Mouse (Mus musculus): ENCODE measurements at regions not wholly inside any gene's neighbourhood (a gene's known extent, or its start where the extent isn't known, plus 50 kb on each side); places are given as distances from the start of the nearest gene placed in this dataset.

DNA sequence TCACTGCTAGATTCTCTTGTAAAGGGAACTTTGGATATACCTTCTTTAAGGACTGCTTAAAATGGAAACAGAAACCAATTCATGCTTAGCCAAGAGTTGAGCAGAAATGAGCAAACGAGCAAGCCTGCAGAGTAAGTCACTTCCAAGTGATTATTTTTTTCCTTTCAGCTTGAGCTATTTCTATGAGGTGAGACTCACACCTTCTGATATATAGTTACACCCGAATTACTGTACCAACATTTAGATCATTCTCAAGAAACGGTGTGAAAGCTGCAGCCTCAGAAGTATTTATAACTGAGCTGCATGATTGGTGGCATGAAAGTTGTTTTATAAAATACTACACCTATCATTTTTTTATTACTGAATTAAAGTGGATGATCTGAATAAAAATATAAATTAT lies 771.9 kb upstream of the 4930452B06Rik start:
- H3K27me3 ChIP-seq (ENCODE audit: control insufficient read depth, insufficient read depth, insufficient read length) = no peaks in the 10 kb centered on the region
- no peak for TF ChIP-seq MAX (IDR thresholded peaks at IDR 0.05)
- no peak for TF ChIP-seq MYOG (IDR thresholded peaks at IDR 0.05; ENCODE audit: control insufficient read depth, extremely low read depth, insufficient read length)
- no peak for TF ChIP-seq USF1 (IDR thresholded peaks at IDR 0.05; ENCODE audit: low read depth)
- TF ChIP-seq FOSL1 (IDR thresholded peaks at IDR 0.05; ENCODE audit: insufficient read depth, low read length, poor library complexity, severe bottlenecking) = no peak
- no peak for TF ChIP-seq CTCF (IDR thresholded peaks at IDR 0.05; ENCODE audit: control insufficient read depth, insufficient read depth, insufficient read length)
- no peak for TF ChIP-seq MYOD1 (IDR thresholded peaks at IDR 0.05; ENCODE audit: control insufficient read depth, insufficient read length, low read depth)
- TF ChIP-seq CEBPB (IDR thresholded peaks at IDR 0.05; ENCODE audit: low read depth) = no peak
- no peaks in the 10 kb centered on the region for H3K79me3 ChIP-seq (ENCODE audit: low read depth)
- no peaks in the 10 kb centered on the region for H3K79me2 ChIP-seq (ENCODE audit: control insufficient read depth, insufficient read depth)
- H3K36me3 ChIP-seq (ENCODE audit: control insufficient read depth, insufficient read depth) = no peaks in the 10 kb centered on the region
- H3K4me3 ChIP-seq (ENCODE audit: insufficient read depth, poor library complexity, severe bottlenecking) = no peak overlapping the region
- no peak overlapping the region for H3ac ChIP-seq (ENCODE audit: control insufficient read depth, insufficient read length, low read depth)

DNA sequence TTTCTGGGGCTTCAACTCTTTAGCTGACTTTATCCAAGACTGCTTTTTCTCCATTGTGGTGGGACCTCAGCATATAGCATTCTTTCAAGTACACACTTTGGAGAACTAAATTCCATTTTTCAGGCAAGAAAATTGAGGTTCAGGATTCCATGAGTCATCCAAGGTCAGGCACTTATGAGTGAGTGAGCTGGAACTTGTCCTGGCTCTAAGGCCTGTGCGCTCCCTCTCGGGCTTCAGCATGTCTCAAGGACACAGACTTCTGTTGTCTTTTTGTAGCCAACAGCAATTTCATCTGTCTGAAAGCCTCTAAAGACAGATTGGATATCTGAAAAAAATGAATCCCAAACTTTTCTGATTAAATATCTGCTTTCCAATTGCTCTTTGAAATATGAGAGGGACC lies 769.1 kb upstream of the 4930452B06Rik start:
- Histone ChIP-seq H3K79me3 (ENCODE audit: low read depth) (no peaks in the 10 kb centered on the region), H3K4me3 (ENCODE audit: insufficient read depth, poor library complexity, severe bottlenecking) (no peak overlapping the region), H3K79me2 (ENCODE audit: control insufficient read depth, insufficient read depth) (no peaks in the 10 kb centered on the region), H3K27me3 (ENCODE audit: control insufficient read depth, insufficient read depth, insufficient read length) (no peaks in the 10 kb centered on the region), H3K36me3 (ENCODE audit: control insufficient read depth, insufficient read depth) (no peaks in the 10 kb centered on the region), H3ac (ENCODE audit: control insufficient read depth, insufficient read length, low read depth) (no peak overlapping the region)
- no peak for TF ChIP-seq MYOG (IDR thresholded peaks at IDR 0.05; ENCODE audit: control insufficient read depth, extremely low read depth, insufficient read length)
- TF ChIP-seq CEBPB (IDR thresholded peaks at IDR 0.05; ENCODE audit: low read depth) = no peak
- no peak for TF ChIP-seq MYOD1 (IDR thresholded peaks at IDR 0.05; ENCODE audit: control insufficient read depth, insufficient read length, low read depth)
- TF ChIP-seq USF1 (IDR thresholded peaks at IDR 0.05; ENCODE audit: low read depth) = no peak
- no peak for TF ChIP-seq FOSL1 (IDR thresholded peaks at IDR 0.05; ENCODE audit: insufficient read depth, low read length, poor library complexity, severe bottlenecking)
- TF ChIP-seq CTCF (IDR thresholded peaks at IDR 0.05; ENCODE audit: control insufficient read depth, insufficient read depth, insufficient read length) = no peak
- no peak for TF ChIP-seq MAX (IDR thresholded peaks at IDR 0.05)

DNA sequence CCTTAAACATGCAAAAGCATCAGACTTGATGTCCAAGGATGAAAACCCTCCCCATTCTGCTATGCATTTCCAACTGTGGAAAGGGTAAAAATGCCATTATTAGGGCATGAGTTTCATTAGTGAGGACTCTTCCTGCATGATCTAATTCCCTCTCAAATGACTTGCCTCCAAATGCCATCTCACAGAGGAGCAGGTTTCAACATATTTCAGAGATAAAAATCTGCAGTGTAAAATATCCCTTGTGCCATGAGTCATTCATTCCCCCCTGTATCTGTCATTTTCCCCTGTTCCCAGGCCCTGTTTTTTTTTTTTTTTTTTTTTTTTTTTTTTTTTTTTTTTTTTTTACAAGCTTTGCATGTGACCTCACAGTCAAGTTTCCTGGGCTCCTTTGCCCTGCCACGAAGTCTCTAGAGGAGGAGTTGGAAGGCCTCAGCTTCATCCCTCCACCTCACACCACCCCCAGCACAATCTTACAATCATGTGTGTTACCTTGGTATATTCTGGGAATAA lies 767.1 kb upstream of the 4930452B06Rik start:
- no peak for TF ChIP-seq USF1 (IDR thresholded peaks at IDR 0.05; ENCODE audit: low read depth)
- TF ChIP-seq CEBPB (IDR thresholded peaks at IDR 0.05; ENCODE audit: low read depth) = no peak
- TF ChIP-seq MAX (IDR thresholded peaks at IDR 0.05) = no peak
- TF ChIP-seq CTCF (IDR thresholded peaks at IDR 0.05; ENCODE audit: control insufficient read depth, insufficient read depth, insufficient read length) = no peak
- no peak for TF ChIP-seq MYOG (IDR thresholded peaks at IDR 0.05; ENCODE audit: control insufficient read depth, extremely low read depth, insufficient read length)
- no peak for TF ChIP-seq FOSL1 (IDR thresholded peaks at IDR 0.05; ENCODE audit: insufficient read depth, low read length, poor library complexity, severe bottlenecking)
- TF ChIP-seq MYOD1 (IDR thresholded peaks at IDR 0.05; ENCODE audit: control insufficient read depth, insufficient read length, low read depth) = no peak
- Histone ChIP-seq H3K27me3 (ENCODE audit: control insufficient read depth, insufficient read depth, insufficient read length) (no peaks in the 10 kb centered on the region), H3K4me3 (ENCODE audit: insufficient read depth, poor library complexity, severe bottlenecking) (no peak overlapping the region), H3K79me2 (ENCODE audit: control insufficient read depth, insufficient read depth) (no peaks in the 10 kb centered on the region), H3K79me3 (ENCODE audit: low read depth) (no peaks in the 10 kb centered on the region), H3ac (ENCODE audit: control insufficient read depth, insufficient read length, low read depth) (no peak overlapping the region), H3K36me3 (ENCODE audit: control insufficient read depth, insufficient read depth) (no peaks in the 10 kb centered on the region)

DNA sequence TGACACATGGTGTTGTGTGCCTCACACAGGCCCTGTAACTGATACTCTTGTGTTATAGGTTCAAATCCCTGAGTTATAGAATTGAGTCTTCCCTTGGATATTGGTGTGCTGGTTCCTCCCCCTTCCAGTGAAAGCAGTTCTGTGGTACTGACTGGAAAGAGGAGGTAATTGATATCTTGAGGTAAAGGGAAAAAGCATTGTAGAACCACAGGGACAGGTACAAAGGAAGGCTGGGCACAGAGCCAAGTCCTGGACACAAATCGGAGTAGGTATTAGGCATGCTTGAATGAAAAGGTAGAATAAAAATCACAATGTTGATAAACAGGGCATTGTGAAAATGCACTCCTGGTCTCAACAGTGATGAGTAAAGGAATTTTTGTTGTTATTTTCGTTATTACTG lies 765.8 kb upstream of the 4930452B06Rik start:
- H3K79me3 ChIP-seq (ENCODE audit: low read depth) = no peaks in the 10 kb centered on the region
- no peak overlapping the region for H3ac ChIP-seq (ENCODE audit: control insufficient read depth, insufficient read length, low read depth)
- H3K4me3 ChIP-seq (ENCODE audit: insufficient read depth, poor library complexity, severe bottlenecking) = no peak overlapping the region
- TF ChIP-seq CTCF (IDR thresholded peaks at IDR 0.05; ENCODE audit: control insufficient read depth, insufficient read depth, insufficient read length) (no peak), MYOD1 (IDR thresholded peaks at IDR 0.05; ENCODE audit: control insufficient read depth, insufficient read length, low read depth) (no peak), CEBPB (IDR thresholded peaks at IDR 0.05; ENCODE audit: low read depth) (no peak), FOSL1 (IDR thresholded peaks at IDR 0.05; ENCODE audit: insufficient read depth, low read length, poor library complexity, severe bottlenecking) (no peak), MAX (IDR thresholded peaks at IDR 0.05) (no peak), MYOG (IDR thresholded peaks at IDR 0.05; ENCODE audit: control insufficient read depth, extremely low read depth, insufficient read length) (no peak), USF1 (IDR thresholded peaks at IDR 0.05; ENCODE audit: low read depth) (no peak)
- H3K27me3 ChIP-seq (ENCODE audit: control insufficient read depth, insufficient read depth, insufficient read length) = no peaks in the 10 kb centered on the region
- H3K79me2 ChIP-seq (ENCODE audit: control insufficient read depth, insufficient read depth) = no peaks in the 10 kb centered on the region
- H3K36me3 ChIP-seq (ENCODE audit: control insufficient read depth, insufficient read depth) = no peaks in the 10 kb centered on the region

DNA sequence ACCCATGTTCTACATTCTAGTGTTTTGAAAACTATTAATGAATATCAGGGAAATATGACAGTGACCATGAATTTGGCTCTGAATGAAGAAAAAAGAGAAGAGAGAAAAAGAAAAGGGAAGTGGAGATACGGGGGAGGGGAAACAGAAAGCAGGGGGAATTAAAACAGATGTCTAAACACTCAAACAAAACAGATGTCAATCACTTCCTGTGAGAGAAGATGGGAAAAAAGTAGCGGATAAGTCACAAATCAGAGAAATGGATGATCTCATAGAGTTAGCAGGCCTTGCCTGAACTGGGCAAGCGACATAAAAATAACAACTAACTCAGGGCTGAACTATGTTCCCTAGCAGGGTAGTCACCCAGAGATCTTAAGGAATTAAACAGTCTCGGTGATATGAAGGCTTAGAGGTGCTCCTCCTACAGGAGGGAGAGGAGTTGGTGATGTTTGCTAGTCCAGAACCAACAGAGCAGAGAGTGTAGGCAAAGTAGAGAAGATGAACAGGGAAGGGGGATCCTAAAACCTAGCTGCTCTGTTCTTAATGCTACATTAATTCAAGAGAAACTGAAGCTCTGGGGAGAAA lies 745.9 kb upstream of the 4930452B06Rik start:
- Histone ChIP-seq H3K79me2 (ENCODE audit: control insufficient read depth, insufficient read depth) (no peaks in the 10 kb centered on the region), H3ac (ENCODE audit: control insufficient read depth, insufficient read length, low read depth) (no peak overlapping the region), H3K79me3 (ENCODE audit: low read depth) (no peaks in the 10 kb centered on the region), H3K4me3 (ENCODE audit: insufficient read depth, poor library complexity, severe bottlenecking) (no peak overlapping the region), H3K36me3 (ENCODE audit: control insufficient read depth, insufficient read depth) (no peaks in the 10 kb centered on the region), H3K27me3 (ENCODE audit: control insufficient read depth, insufficient read depth, insufficient read length) (no peaks in the 10 kb centered on the region)
- TF ChIP-seq CEBPB (IDR thresholded peaks at IDR 0.05; ENCODE audit: low read depth) (no peak), MYOD1 (IDR thresholded peaks at IDR 0.05; ENCODE audit: control insufficient read depth, insufficient read length, low read depth) (no peak), USF1 (IDR thresholded peaks at IDR 0.05; ENCODE audit: low read depth) (no peak), MYOG (IDR thresholded peaks at IDR 0.05; ENCODE audit: control insufficient read depth, extremely low read depth, insufficient read length) (no peak), FOSL1 (IDR thresholded peaks at IDR 0.05; ENCODE audit: insufficient read depth, low read length, poor library complexity, severe bottlenecking) (no peak), CTCF (IDR thresholded peaks at IDR 0.05; ENCODE audit: control insufficient read depth, insufficient read depth, insufficient read length) (no peak), MAX (IDR thresholded peaks at IDR 0.05) (no peak)
